Mouse (Mus musculus): ENCODE results near the gene Pmfbp1.

DNA sequence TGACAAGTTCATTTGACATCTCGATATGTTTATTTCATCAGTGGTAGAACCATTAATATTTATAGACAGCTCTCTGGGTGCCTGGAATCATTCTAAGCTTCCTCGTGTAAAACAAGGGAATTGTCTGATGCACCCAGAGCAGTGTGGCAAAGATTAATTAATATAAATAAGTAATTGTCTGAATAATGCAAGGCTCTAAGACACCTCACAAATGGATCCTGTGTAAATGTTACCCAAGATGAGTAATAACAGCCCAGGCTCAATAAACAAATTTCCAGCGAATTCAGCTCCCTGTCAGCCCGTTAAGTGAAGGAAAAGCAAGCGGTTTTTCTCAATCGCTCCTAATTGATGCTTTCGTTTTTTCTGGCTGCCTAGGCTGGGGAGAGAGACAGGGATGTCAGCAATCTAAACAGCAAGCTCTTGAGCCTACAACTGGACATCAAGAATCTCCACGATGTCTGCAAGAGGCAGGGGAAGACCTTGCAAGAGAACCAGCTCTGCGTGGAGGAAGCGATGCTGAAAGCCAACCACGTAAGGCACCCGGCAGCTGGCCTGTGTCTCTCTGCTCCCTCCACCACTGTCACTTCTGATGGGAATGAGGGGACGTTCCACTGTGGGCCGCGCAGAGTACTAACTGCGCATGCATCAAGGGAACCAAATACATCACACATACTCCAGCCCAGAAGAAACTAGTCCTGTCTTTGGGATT lies 5.3 kb downstream of the Pmfbp1 start:
- TF ChIP-seq CTCF (IDR thresholded peaks at IDR 0.05; ENCODE audit: extremely low read depth, insufficient read depth, low read length) (no peak), POLR2A (IDR thresholded peaks at IDR 0.05; ENCODE audit: extremely low read depth, insufficient read depth, low read length) (no peak)

All from cortical plate, adult 2 months (tissue).